Mouse (Mus musculus) fat pad, adult 2 months (tissue): ENCODE measurements around the gene Rpl11.
"Not testable (repeated sequence)": the region's sequence is repeated elsewhere in the genome, so short reads cannot be mapped to it uniquely, and the experiment has no call there.

Source experiments
- DNase-seq: peaks from one replicate; pipeline ENCODE4 v3.0.0-alpha.2; 2011; ENCODE audit warnings: low read depth, low spot score; ENCODE audit errors: extremely low read depth

Gene Rpl11

GRCm38 (mm10) chr4:136053247-136053596 lies at the start of gene Rpl11:
Gene Rpl11 (minus strand): TSS chr4:136053428.
- DNase-seq = no peak

- DNase-seq = not testable (repeated sequence)
Measured at GRCm38 (mm10) chr4:136101753-136102152, 48.5 kb upstream of the Rpl11 start.

GRCm38 (mm10) chr4:136100396-136101070 lies 47.3 kb upstream of the Rpl11 start:
- no peak for DNase-seq

- no peak for DNase-seq
Measured at GRCm38 (mm10) chr4:136098446-136098845, 45.2 kb upstream of the Rpl11 start.

- no peak for DNase-seq
Measured at GRCm38 (mm10) chr4:136096446-136097113, 43.4 kb upstream of the Rpl11 start.

GRCm38 (mm10) chr4:136095490-136096105 lies 42.4 kb upstream of the Rpl11 start:
- DNase-seq = no peak

- no peak for DNase-seq
Measured at GRCm38 (mm10) chr4:136094519-136095219, 41.4 kb upstream of the Rpl11 start.

- DNase-seq = no peak
Measured at GRCm38 (mm10) chr4:136092498-136092897, 39.3 kb upstream of the Rpl11 start.

GRCm38 (mm10) chr4:136091346-136091745 lies 38.1 kb upstream of the Rpl11 start:
- no peak for DNase-seq

GRCm38 (mm10) chr4:136089748-136090583 lies 36.7 kb upstream of the Rpl11 start:
- peak; percentile 28 for DNase-seq

GRCm38 (mm10) chr4:136088971-136089747 lies 35.9 kb upstream of the Rpl11 start:
- no peak for DNase-seq

GRCm38 (mm10) chr4:136088364-136088763 lies 35.1 kb upstream of the Rpl11 start:
- no peak for DNase-seq

GRCm38 (mm10) chr4:136087261-136087660 lies 34.0 kb upstream of the Rpl11 start:
- DNase-seq = no peak

GRCm38 (mm10) chr4:136084840-136085239 lies 31.6 kb upstream of the Rpl11 start:
- no peak for DNase-seq

GRCm38 (mm10) chr4:136083269-136084105 lies 30.3 kb upstream of the Rpl11 start:
- no peak for DNase-seq

GRCm38 (mm10) chr4:136081729-136082128 lies 28.5 kb upstream of the Rpl11 start:
- no peak for DNase-seq

- no peak for DNase-seq
Measured at GRCm38 (mm10) chr4:136078649-136079048, 25.4 kb upstream of the Rpl11 start.

- DNase-seq = no peak
Measured at GRCm38 (mm10) chr4:136076776-136077538, 23.7 kb upstream of the Rpl11 start.
